16 mouse cellular contexts compared by ENCODE assay signal in the genomic region with DNA sequence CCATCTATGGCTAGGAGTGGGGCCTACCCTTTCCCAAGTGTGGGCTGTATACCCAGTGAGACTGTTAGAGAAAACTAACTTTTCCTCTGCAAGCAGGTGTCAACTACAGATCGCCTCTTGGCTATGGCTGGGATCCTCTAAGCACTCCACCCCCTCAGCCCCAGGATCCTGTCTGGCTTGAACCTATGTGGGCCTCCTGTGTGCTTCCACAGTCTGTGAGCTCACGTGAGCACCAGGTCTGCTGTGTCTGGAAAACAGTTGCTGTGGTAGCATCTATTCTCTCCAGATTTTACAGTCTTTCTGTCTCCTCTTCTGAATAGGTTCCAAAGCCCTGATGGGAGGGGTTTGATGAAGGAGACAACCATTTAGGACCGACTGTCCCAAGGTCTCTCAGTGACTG.
"Had no signal": no experiment of that assay in that cellular context is flagged by ENCODE, and none has a peak within 500 bp of the region (broad histone marks: within the 10 kb centered on the region; RNA-seq: fewer than 3 reads in every experiment).

No protein-coding gene starts in this region.

- H3K4me3 ChIP-seq: liver, embryonic 15.5 days; megakaryocyte, embryonic 14.5 days; midbrain, embryonic 15.5 days; neural tube, embryonic 15.5 days; stomach, embryonic 15.5 days had no signal

- DNase-seq: kidney, adult 11 months; kidney, adult 9 months; kidney, postnatal 36 days; lung, adult 2 months; lung, postnatal 10 days; lung, postnatal 4 days; spleen, adult 18-20 months; thymus, postnatal 36 days had no signal

- H3K9ac ChIP-seq: liver, embryonic 15.5 days; midbrain, embryonic 15.5 days; neural tube, embryonic 15.5 days; stomach, embryonic 15.5 days had no signal

- ATAC-seq: midbrain, embryonic 15.5 days had no signal

- H3K4me2 ChIP-seq: liver, embryonic 11.5 days; liver, embryonic 15.5 days; midbrain, embryonic 11.5 days; midbrain, embryonic 15.5 days; neural tube, embryonic 15.5 days; stomach, embryonic 15.5 days had no signal

- H3K4me1 ChIP-seq: liver, embryonic 15.5 days; megakaryocyte, embryonic 14.5 days; midbrain, embryonic 15.5 days; stomach, embryonic 15.5 days had no signal

- H3K9me3 ChIP-seq: liver, embryonic 15.5 days; megakaryocyte, embryonic 14.5 days; midbrain, embryonic 15.5 days; neural tube, embryonic 15.5 days; stomach, embryonic 15.5 days had no signal

- H3K36me3 ChIP-seq: liver, embryonic 15.5 days; midbrain, embryonic 15.5 days; neural tube, embryonic 15.5 days; stomach, embryonic 15.5 days had no signal

- H3K27me3 ChIP-seq: liver, embryonic 15.5 days; megakaryocyte, embryonic 14.5 days; midbrain, embryonic 15.5 days; neural tube, embryonic 15.5 days; stomach, embryonic 15.5 days had no signal

- H3K27ac ChIP-seq: kidney, postnatal 0 days; liver, embryonic 15.5 days; midbrain, embryonic 15.5 days; neural tube, embryonic 15.5 days; stomach, embryonic 15.5 days had no signal
